17 mouse cellular contexts compared by ENCODE assay signal in the genomic region with DNA sequence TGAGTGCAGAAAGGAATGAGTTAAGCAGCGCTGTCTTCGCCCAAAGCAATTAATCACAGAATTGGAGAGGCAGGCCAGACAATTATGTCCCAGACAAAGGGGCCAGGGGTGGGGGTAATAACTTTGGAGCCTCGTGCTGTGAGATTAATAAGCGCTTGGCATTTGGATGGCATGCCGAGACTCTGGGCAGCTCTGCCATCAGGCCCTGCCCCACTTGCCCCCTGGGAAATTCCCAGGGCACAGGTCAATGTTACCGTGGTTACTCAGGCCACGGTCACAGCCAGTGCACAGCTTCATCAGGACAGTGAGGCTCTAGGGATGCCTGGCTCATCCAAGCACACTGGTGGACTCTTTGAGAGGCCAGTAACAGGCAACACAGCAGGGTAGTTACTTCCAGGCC.
DNase-seq lines count a peak whose midpoint lies in the region; ATAC-seq lines count a peak whose summit lies in the region.
"Had no signal": no experiment of that assay in that cellular context is flagged by ENCODE, and none has a peak within 500 bp of the region (broad histone marks: within the 10 kb centered on the region; RNA-seq: fewer than 3 reads in every experiment).

No protein-coding gene starts in this region.

- 46% methylated on average over 7 of the region's 7 CpGs for WGBS in midbrain, embryonic 10.5 days
- WGBS in midbrain, embryonic 16.5 days: 15% methylated on average over 7 of the region's 7 CpGs

- no peak overlapping the region for H3K4me3 ChIP-seq in midbrain, embryonic 10.5 days
- H3K4me3 ChIP-seq in midbrain, embryonic 16.5 days (ENCODE audit: low read depth, low read length): no peak overlapping the region
- H3K4me3 ChIP-seq: heart, embryonic 13.5 days; liver, embryonic 13.5 days had no signal

- H3K27me3 ChIP-seq in midbrain, embryonic 10.5 days (ENCODE audit: low read depth, poor library complexity, severe bottlenecking): no peaks in the 10 kb centered on the region
- H3K27me3 ChIP-seq in midbrain, embryonic 16.5 days (ENCODE audit: control insufficient read depth, insufficient read depth, low read depth, low read length): no peaks in the 10 kb centered on the region
- H3K27me3 ChIP-seq: liver, embryonic 13.5 days had no signal

- H3K27ac ChIP-seq in midbrain, embryonic 10.5 days (replicated peaks): peak overlapping the region; percentile 10
- no peak overlapping the region for H3K27ac ChIP-seq in midbrain, embryonic 16.5 days (ENCODE audit: low read length)
- H3K27ac ChIP-seq: heart, embryonic 13.5 days; liver, embryonic 13.5 days had no signal

- H3K4me2 ChIP-seq in midbrain, embryonic 16.5 days (ENCODE audit: low read length): no peak overlapping the region
- H3K4me2 ChIP-seq: heart, embryonic 13.5 days; liver, embryonic 13.5 days had no signal

- peaks cover 32% of the 10 kb centered on the region for H3K4me1 ChIP-seq in midbrain, embryonic 10.5 days
- no peaks in the 10 kb centered on the region for H3K4me1 ChIP-seq in midbrain, embryonic 16.5 days (ENCODE audit: control insufficient read depth, insufficient read depth, low read length)
- H3K4me1 ChIP-seq: heart, embryonic 13.5 days; liver, embryonic 13.5 days; megakaryocyte, embryonic 14.5 days had no signal

- no peaks in the 10 kb centered on the region for H3K36me3 ChIP-seq in midbrain, embryonic 10.5 days
- H3K36me3 ChIP-seq in midbrain, embryonic 16.5 days (ENCODE audit: control insufficient read depth, insufficient read depth, low read length): no peaks in the 10 kb centered on the region
- H3K36me3 ChIP-seq: heart, embryonic 13.5 days; liver, embryonic 13.5 days had no signal

- H3K9ac ChIP-seq in midbrain, embryonic 16.5 days (ENCODE audit: low read depth, low read length): no peak overlapping the region
- H3K9ac ChIP-seq: heart, embryonic 13.5 days; liver, embryonic 13.5 days had no signal

- H3K9me3 ChIP-seq in midbrain, embryonic 10.5 days (replicated peaks): no peaks in the 10 kb centered on the region
- H3K9me3 ChIP-seq in midbrain, embryonic 16.5 days (replicated peaks; ENCODE audit: control insufficient read depth, low read length, poor library complexity, severe bottlenecking): no peaks in the 10 kb centered on the region
- H3K9me3 ChIP-seq: heart, embryonic 13.5 days; liver, embryonic 13.5 days; megakaryocyte, embryonic 14.5 days had no signal

- no peak for ATAC-seq in midbrain, embryonic 16.5 days
- ATAC-seq: intestine, postnatal 0 days; lung, postnatal 0 days had no signal

- peak; percentile 17 for DNase-seq in cerebellum, adult 11-12 months
- no peak for DNase-seq in cerebellum, postnatal 25 days
- DNase-seq in midbrain, embryonic 10.5 days (ENCODE audit: low spot score): peak; percentile 44
- DNase-seq in mesoderm, embryonic 11.5 days (ENCODE audit: low read depth, low spot score): peak; percentile 66
- DNase-seq in retina, postnatal 1 day: peak; percentile 88
- no peak for DNase-seq in frontal cortex, postnatal 36 days (ENCODE audit: low spot score in 2 of 2)
- DNase-seq in cerebellum, postnatal 36 days: no peak
- DNase-seq: adrenal gland, postnatal 14 days; heart, postnatal 4 days; kidney, postnatal 14 days; liver, embryonic 13.5 days; thymus, adult 2 months had no signal

Comparison
In these comparisons a context has a peak if more than half of its experiments do, and no peak if none do; other contexts are left out.
1. DNase-seq: peak in cerebellum, adult 11-12 months (single experiment), midbrain, embryonic 10.5 days (single experiment), mesoderm, embryonic 11.5 days (single experiment) and retina, postnatal 1 day (single experiment); none in cerebellum, postnatal 25 days (0 of 2), frontal cortex, postnatal 36 days (0 of 2) and cerebellum, postnatal 36 days (0 of 2).